Mouse (Mus musculus) gastrocnemius, postnatal 25 days (tissue): ENCODE measurements around the gene Bend6. TPM values are rescaled to one million over a fixed set of nuclear protein-coding genes. Genes with fewer than 3 reads are reported as not detected.

ENCODE experiments used
- DNase-seq: peaks from one replicate; pipeline ENCODE4 v3.0.0; 2022
- long read RNA-seq, 2 experiments: library from polyadenylated mRNA; stranded (forward); transcript quantifications; one replicate each; pipeline ENCODE4 v2.0.0; 2021
- total RNA-seq, 2 experiments: library from RNA; stranded (reverse); gene quantifications; 1 replicate in 1 of 2; 2 replicates in 1 of 2; pipeline ENCODE4 v1.2.3; 2021

The Bend6 gene
- 1 to 10 TPM; 1.0 to 1.3 TPM for total RNA-seq
- long read RNA-seq, experiment 1 = 0 reads
- long read RNA-seq, experiment 2, partial matches to known transcripts = 1 of 3 reads
- long read RNA-seq, experiment 2, other reads (novel, unspliced or antisense) = 1 of 3 reads

GRCm38 (mm10) chr1:33907421-33908190, at the start of gene Bend6:
Gene Bend6 (minus strand): TSS chr1:33907816.
- peak; percentile 65 for DNase-seq

GRCm38 (mm10) chr1:33955626-33956025, 48.0 kb upstream of the Bend6 start:
- DNase-seq = no peak

- no peak for DNase-seq
Observed at GRCm38 (mm10) chr1:33948511-33948910, 40.9 kb upstream of the Bend6 start.

- DNase-seq = no peak
Observed at GRCm38 (mm10) chr1:33947838-33948237, 40.2 kb upstream of the Bend6 start.

GRCm38 (mm10) chr1:33946601-33947395, 39.2 kb upstream of the Bend6 start:
- no peak for DNase-seq

GRCm38 (mm10) chr1:33945756-33946155, 38.1 kb upstream of the Bend6 start:
- no peak for DNase-seq

- DNase-seq = peak; percentile 29
Observed at GRCm38 (mm10) chr1:33944977-33945750, 37.5 kb upstream of the Bend6 start.

- DNase-seq = no peak
Observed at GRCm38 (mm10) chr1:33943943-33944342, 36.3 kb upstream of the Bend6 start.

GRCm38 (mm10) chr1:33942638-33943037, 35.0 kb upstream of the Bend6 start:
- no peak for DNase-seq

GRCm38 (mm10) chr1:33940364-33940928, 32.8 kb upstream of the Bend6 start:
- DNase-seq = no peak

- DNase-seq = no peak
Observed at GRCm38 (mm10) chr1:33939828-33940227, 32.2 kb upstream of the Bend6 start.

- no peak for DNase-seq
Observed at GRCm38 (mm10) chr1:33935946-33936345, 28.3 kb upstream of the Bend6 start.

GRCm38 (mm10) chr1:33932845-33933499, 25.4 kb upstream of the Bend6 start:
- no peak for DNase-seq

GRCm38 (mm10) chr1:33932196-33932595, 24.6 kb upstream of the Bend6 start:
- no peak for DNase-seq

- DNase-seq = no peak
Observed at GRCm38 (mm10) chr1:33931791-33932190, 24.2 kb upstream of the Bend6 start.

- no peak for DNase-seq
Observed at GRCm38 (mm10) chr1:33927466-33927865, 19.9 kb upstream of the Bend6 start.

GRCm38 (mm10) chr1:33925283-33925682, 17.7 kb upstream of the Bend6 start:
- DNase-seq = no peak

- no peak for DNase-seq
Observed at GRCm38 (mm10) chr1:33922975-33923374, 15.4 kb upstream of the Bend6 start.

- no peak for DNase-seq
Observed at GRCm38 (mm10) chr1:33916554-33916953, 8.9 kb upstream of the Bend6 start.

- no peak for DNase-seq
Observed at GRCm38 (mm10) chr1:33911589-33911988, 4.0 kb upstream of the Bend6 start.

GRCm38 (mm10) chr1:33908191-33908962, 761 bp upstream of the Bend6 start, which contains the start of gene Dst:
Gene Dst (plus strand): TSS chr1:33908225.
- no peak for DNase-seq
